Mouse (Mus musculus) C2C12 (cell line): ENCODE data around the gene Tacc2.

ENCODE experiments used
- CEBPB ChIP-seq: IDR thresholded peaks from one replicate; pipeline ENCODE4 v1.6.1; 2011; ENCODE audit warnings: low read depth, mild to moderate bottlenecking, control low read depth, moderate library complexity
- CTCF ChIP-seq: IDR thresholded peaks from one replicate; pipeline ENCODE4 v1.5.1; 2011; ENCODE audit not compliant: control insufficient read depth, insufficient read depth, insufficient read length
- MAX ChIP-seq: IDR thresholded peaks from one replicate; pipeline ENCODE4 v1.6.1; 2011; ENCODE audit warnings: mild to moderate bottlenecking, control low read depth
- MYOD1 ChIP-seq: IDR thresholded peaks from one replicate; pipeline ENCODE4 v1.6.1; 2011; ENCODE audit warnings: low read depth; ENCODE audit not compliant: control insufficient read depth, insufficient read length
- USF1 ChIP-seq: IDR thresholded peaks from one replicate; pipeline ENCODE4 v1.6.1; 2011; ENCODE audit warnings: low read depth, mild to moderate bottlenecking, control low read depth, moderate library complexity

- TF ChIP-seq MYOD1 (no peak), CTCF (no peak), USF1 (no peak), MAX (no peak), CEBPB (no peak)
These were observed 29.5 kb upstream of the Tacc2 start for GRCm38 (mm10) chr7:130547635-130548175.
